Mouse (Mus musculus) stomach, embryonic 14.5 days (tissue): Measurements from ENCODE around the gene Arl5a. TPM values are rescaled to one million over a fixed set of nuclear protein-coding genes. Genes with fewer than 3 reads are reported as not detected.

Experiments used
- ATAC-seq: fragments of 200-750 bp; cut with Nextera tagmentation; 2 replicates; pipeline ENCODE4 v1.8.0; 2017; ENCODE audit warnings: low read depth, moderate TSS enrichment; ENCODE audit not compliant: insufficient number of reproducible peaks, insufficient read depth, low FRiP score
- H3K27ac ChIP-seq: fragments of 300-500 bp; sonication (generic); 2 replicates; pipeline ENCODE4 v1.5.1; 2014; ENCODE audit warnings: mild to moderate bottlenecking, low read length, moderate library complexity, mixed read lengths
- H3K27me3 ChIP-seq: fragments of 300-500 bp; sonication (generic); 2 replicates; pipeline ENCODE4 v1.6.1; 2014; ENCODE audit warnings: low read length, control low read depth, mixed read lengths; ENCODE audit not compliant: control insufficient read depth, insufficient read depth
- H3K36me3 ChIP-seq: fragments of 300-500 bp; sonication (generic); 2 replicates; pipeline ENCODE4 v1.6.1; 2014; ENCODE audit warnings: mild to moderate bottlenecking, control low read depth, low read length, moderate library complexity, mixed read lengths; ENCODE audit not compliant: control insufficient read depth, insufficient read depth
- H3K4me1 ChIP-seq: fragments of 300-500 bp; sonication (generic); 2 replicates; pipeline ENCODE4 v1.6.1; 2014; ENCODE audit warnings: low read length, control low read depth, mixed read lengths; ENCODE audit not compliant: control insufficient read depth, insufficient read depth
- H3K4me2 ChIP-seq: fragments of 300-500 bp; sonication (generic); replicated peaks from 2 replicates; pipeline ENCODE4 v1.6.1; 2014; ENCODE audit warnings: low read depth, low read length, control low read depth
- H3K4me3 ChIP-seq: fragments of 300-500 bp; sonication (generic); 2 replicates; pipeline ENCODE4 v1.5.1; 2014; ENCODE audit warnings: low read depth, low read length, control low read depth
- H3K9ac ChIP-seq: fragments of 300-500 bp; sonication (generic); replicated peaks from 2 replicates; pipeline ENCODE4 v1.6.1; 2014; ENCODE audit warnings: low read depth, mild to moderate bottlenecking, control low read depth, low read length, moderate library complexity, mixed read lengths
- H3K9me3 ChIP-seq: fragments of 300-500 bp; sonication (generic); 2 replicates; pipeline ENCODE4 v1.6.1; 2016; ENCODE audit warnings: low read depth, low read length, control low read depth; ENCODE audit not compliant: control insufficient read depth
- WGBS: fragments of 180-500 bp; shearing (Covaris S2); extraction: QIAGEN DNeasy Blood & Tissue Kit; methylation state at CpG from one replicate; pipeline ENCODE4 v1.1.7; 2014; 5-methylcytosine and 5-hydroxymethylcytosine counted together
- polyA plus RNA-seq: library from polyadenylated mRNA; unstranded; fragments of >200 nt; fragmentation: Nextera tagmentation; extraction: Ambion mirVana; gene quantifications from 2 replicates; pipeline ENCODE4 v1.2.1, GENCODE M21; 2014

Gene Arl5a
- polyA plus RNA-seq, 1 experiment from 2014 or later: 53.5 TPM

DNA sequence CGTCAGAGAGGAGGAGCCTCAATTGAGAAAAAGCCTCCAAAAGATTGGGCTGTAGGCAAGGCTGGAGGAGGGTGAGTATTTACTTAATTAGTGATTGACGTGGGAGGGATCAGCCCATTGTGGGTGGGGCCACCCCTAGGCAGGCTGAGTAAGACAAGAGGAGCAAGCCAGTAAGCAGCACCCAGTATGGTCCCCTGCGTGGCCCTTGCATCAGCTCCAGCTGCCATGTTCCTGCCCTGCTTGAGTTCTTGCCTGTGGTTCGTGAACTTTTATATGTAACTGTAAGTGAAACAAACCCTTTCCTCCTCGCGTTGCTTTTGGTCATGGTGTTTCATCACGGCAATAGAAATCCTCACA is 46.3 kb downstream of the Arl5a start, which contains the start of gene Neb:
TSS of gene Neb (minus strand) at position 27 of the 357 bp plus-strand sequence.
- 0 out of 2 replicates have a peak, but pooled peaks have one; percentile 65 for ATAC-seq

DNA sequence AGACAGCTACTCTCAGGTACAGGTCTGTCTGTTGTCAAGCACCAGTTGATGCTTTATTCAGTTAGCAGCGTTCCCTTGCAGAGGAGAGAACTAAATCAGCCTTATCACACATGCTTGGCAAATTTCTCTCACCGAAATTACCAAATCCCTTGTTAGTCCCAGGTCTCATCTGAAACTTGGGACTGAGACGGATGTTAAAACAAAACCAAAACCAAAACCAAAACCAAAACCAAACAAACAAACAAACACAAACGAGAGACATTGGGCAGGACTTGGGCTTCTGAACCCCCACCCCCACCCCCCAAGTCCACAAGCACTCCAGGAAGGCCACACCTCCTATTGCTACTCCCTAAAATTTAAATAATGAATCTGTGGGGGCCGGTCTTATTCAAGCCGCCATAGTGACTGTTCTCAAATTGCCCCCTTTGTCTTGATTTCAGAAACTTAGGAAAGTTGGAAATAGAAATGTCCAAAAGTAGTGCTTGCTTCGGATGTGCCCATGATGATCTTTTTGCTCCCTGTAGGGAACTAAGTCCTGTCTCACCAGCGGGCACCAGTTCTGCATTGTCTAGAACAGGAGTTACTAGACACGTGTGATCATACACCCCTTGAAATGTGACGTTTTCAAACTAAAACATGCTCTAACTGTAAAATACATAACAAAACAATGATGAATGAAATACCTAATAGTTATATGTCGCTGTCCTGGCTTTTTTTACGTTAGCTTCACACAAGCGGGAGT is 46.8 kb downstream of the Arl5a start:
- 48% methylated on average over 13 of the region's 13 CpGs for whole genome bisulfite sequencing

More for the DNA sequence above, 46.3 kb downstream of the Arl5a start, which contains the start of gene Neb:
- H3K9me3 ChIP-seq: no peaks in the 10 kb centered on the region
- H3K27ac ChIP-seq: no peak within 1 kb of the TSS
- H3K4me2 ChIP-seq: no peak within 1 kb of the TSS
- no peaks in the 10 kb centered on the region for H3K4me1 ChIP-seq
- H3K27me3 ChIP-seq: no peaks in the 10 kb centered on the region
- no peak within 1 kb of the TSS for H3K9ac ChIP-seq
- no peaks in the 10 kb centered on the region for H3K36me3 ChIP-seq
- WGBS: 53% methylated on average over 7 of the region's 7 CpGs
- no peak within 1 kb of the TSS for H3K4me3 ChIP-seq

DNA sequence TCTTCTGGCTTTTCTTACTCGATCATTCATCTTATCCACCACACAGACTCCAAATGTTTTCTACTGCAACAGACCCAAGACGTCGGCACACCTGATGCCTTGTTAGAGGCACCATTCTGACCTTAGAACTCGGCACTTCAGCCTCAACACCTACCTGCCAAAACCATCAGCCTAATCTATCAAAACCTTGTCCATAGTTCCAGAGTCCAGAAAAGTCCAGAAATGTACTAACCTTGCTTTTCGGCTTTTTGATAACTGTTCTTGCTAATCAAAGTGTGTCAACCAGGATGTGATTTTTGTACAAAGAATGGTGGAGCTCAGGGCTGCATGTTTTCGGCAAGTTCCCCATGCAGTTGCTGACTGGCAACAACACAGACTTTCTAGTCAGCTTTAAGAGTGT is 50.0 kb downstream of the Arl5a start:
- Histone ChIP-seq H3K27ac (no peak overlapping the region), H3K9ac (no peak overlapping the region), H3K27me3 (no peaks in the 10 kb centered on the region), H3K4me2 (no peak overlapping the region), H3K36me3 (no peaks in the 10 kb centered on the region), H3K4me1 (no peaks in the 10 kb centered on the region), H3K4me3 (no peak overlapping the region), H3K9me3 (no peaks in the 10 kb centered on the region)
- 89% methylated on average over 6 of the region's 6 CpGs for WGBS
- no peak for ATAC-seq

More for the DNA sequence above, 46.8 kb downstream of the Arl5a start:
- no peak for ATAC-seq
- H3K27ac ChIP-seq: no peak overlapping the region
- H3K9me3 ChIP-seq: no peaks in the 10 kb centered on the region
- H3K4me2 ChIP-seq: no peak overlapping the region
- H3K36me3 ChIP-seq: no peaks in the 10 kb centered on the region
- H3K4me3 ChIP-seq: no peak overlapping the region
- no peak overlapping the region for H3K9ac ChIP-seq
- H3K4me1 ChIP-seq: no peaks in the 10 kb centered on the region
- H3K27me3 ChIP-seq: no peaks in the 10 kb centered on the region

GRCm38 (mm10) chr2:52372480-52372879 is 52.2 kb downstream of the Arl5a start:
- ATAC-seq: no peak
- WGBS: 60% methylated on average over 6 of the region's 6 CpGs
- Histone ChIP-seq H3K27ac (no peak overlapping the region), H3K36me3 (no peaks in the 10 kb centered on the region), H3K4me2 (no peak overlapping the region), H3K4me3 (no peak overlapping the region), H3K4me1 (no peaks in the 10 kb centered on the region), H3K9ac (no peak overlapping the region), H3K27me3 (no peaks in the 10 kb centered on the region), H3K9me3 (no peaks in the 10 kb centered on the region)

- Histone ChIP-seq H3K27ac (no peak overlapping the region), H3K4me2 (no peak overlapping the region), H3K36me3 (no peaks in the 10 kb centered on the region), H3K4me1 (no peaks in the 10 kb centered on the region), H3K4me3 (no peak overlapping the region), H3K9me3 (no peaks in the 10 kb centered on the region), H3K27me3 (no peaks in the 10 kb centered on the region), H3K9ac (no peak overlapping the region)
- 72% methylated on average over 4 of the region's 4 CpGs for WGBS
- no peak for ATAC-seq
Observed at GRCm38 (mm10) chr2:52372080-52372479, 52.6 kb downstream of the Arl5a start.

DNA sequence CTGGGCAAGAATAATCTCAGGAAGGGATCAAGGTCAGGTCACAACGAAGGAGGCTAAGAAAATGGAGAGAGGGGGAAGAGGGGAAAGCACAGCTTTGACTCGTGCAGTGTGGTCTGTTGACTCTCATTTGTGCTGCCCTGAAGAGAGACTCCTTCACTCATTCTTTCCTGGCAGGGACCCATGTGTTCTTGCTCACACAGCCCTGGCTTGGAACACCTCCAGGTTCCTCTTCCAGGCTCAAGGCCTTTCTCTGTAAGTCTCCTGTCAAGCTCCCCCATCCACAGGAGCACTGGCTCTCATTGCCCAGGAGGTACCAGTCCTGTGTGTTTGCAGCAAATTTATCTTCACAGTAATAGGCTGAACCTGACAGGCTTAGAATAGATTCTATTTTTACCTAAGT is 53.6 kb downstream of the Arl5a start:
- 24% methylated on average over 2 of the region's 2 CpGs for WGBS
- H3K27me3 ChIP-seq: no peaks in the 10 kb centered on the region
- no peaks in the 10 kb centered on the region for H3K4me1 ChIP-seq
- H3K27ac ChIP-seq: no peak overlapping the region
- no peak overlapping the region for H3K4me2 ChIP-seq
- H3K9me3 ChIP-seq: no peaks in the 10 kb centered on the region
- no peak overlapping the region for H3K4me3 ChIP-seq
- peak; percentile 33; the same call in 1 of the 2 replicates for ATAC-seq
- H3K9ac ChIP-seq: no peak overlapping the region
- no peaks in the 10 kb centered on the region for H3K36me3 ChIP-seq

- no peak overlapping the region for H3K4me3 ChIP-seq
- no peak overlapping the region for H3K9ac ChIP-seq
- H3K27ac ChIP-seq: no peak overlapping the region
- no peak for ATAC-seq
- no peaks in the 10 kb centered on the region for H3K9me3 ChIP-seq
- H3K36me3 ChIP-seq: no peaks in the 10 kb centered on the region
- WGBS: 67% methylated on average over 6 of the region's 6 CpGs
- H3K4me2 ChIP-seq: no peak overlapping the region
- no peaks in the 10 kb centered on the region for H3K27me3 ChIP-seq
- no peaks in the 10 kb centered on the region for H3K4me1 ChIP-seq
Observed at GRCm38 (mm10) chr2:52369622-52370021, 55.1 kb downstream of the Arl5a start.

DNA sequence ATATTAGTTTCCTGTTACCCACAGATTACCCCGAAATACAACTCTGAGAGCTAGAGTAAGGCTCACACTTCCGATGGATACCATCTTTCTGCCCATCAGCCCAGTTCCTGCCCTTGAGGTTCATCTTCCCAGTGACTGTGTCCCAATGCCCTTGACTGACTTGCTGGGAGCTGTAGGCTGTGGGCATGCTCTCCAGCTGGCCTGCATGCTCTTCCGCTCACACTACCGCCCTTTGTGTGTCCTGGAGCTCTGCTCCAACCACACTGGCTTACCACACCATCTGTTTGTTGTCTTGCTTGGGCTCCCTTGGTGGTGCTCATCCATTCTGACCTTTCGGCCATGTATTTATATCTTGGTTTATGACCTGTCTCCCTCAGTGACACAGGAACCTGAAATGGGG is 57.0 kb downstream of the Arl5a start:
- Histone ChIP-seq H3K9ac (no peak overlapping the region), H3K4me1 (no peaks in the 10 kb centered on the region), H3K9me3 (no peaks in the 10 kb centered on the region), H3K4me2 (no peak overlapping the region), H3K4me3 (no peak overlapping the region), H3K27me3 (no peaks in the 10 kb centered on the region), H3K27ac (no peak overlapping the region), H3K36me3 (no peaks in the 10 kb centered on the region)
- 86% methylated on average over 5 of the region's 5 CpGs for WGBS
- no peak for ATAC-seq

GRCm38 (mm10) chr2:52367248-52367647 is 57.5 kb downstream of the Arl5a start:
- Histone ChIP-seq H3K4me2 (no peak overlapping the region), H3K9ac (no peak overlapping the region), H3K27ac (no peak overlapping the region), H3K27me3 (no peaks in the 10 kb centered on the region), H3K4me1 (no peaks in the 10 kb centered on the region), H3K4me3 (no peak overlapping the region), H3K9me3 (no peaks in the 10 kb centered on the region), H3K36me3 (no peaks in the 10 kb centered on the region)
- no peak for ATAC-seq
- 63% methylated on average over 13 of the region's 13 CpGs for WGBS
